Mouse (Mus musculus) heart, postnatal 0 days (tissue): Measurements from ENCODE around the gene Ddx6. TPM values are rescaled to one million over a fixed set of nuclear protein-coding genes. Genes with fewer than 3 reads are reported as not detected.

ENCODE experiments used
- ATAC-seq: fragments of 200-750 bp; cut with Nextera tagmentation; 2 replicates; pipeline ENCODE4 v1.8.0; 2017; ENCODE audit warnings: low read depth, moderate number of reproducible peaks, moderate library complexity; ENCODE audit not compliant: insufficient read depth
- DNase-seq: peaks from one replicate; pipeline ENCODE4 v3.0.0-alpha.2; 2016; ENCODE audit warnings: low spot score
- H3K27ac ChIP-seq: fragments of 300-500 bp; sonication (generic); 2 replicates; pipeline ENCODE4 v1.5.1; 2014; ENCODE audit warnings: low read depth, mild to moderate bottlenecking
- H3K27me3 ChIP-seq: fragments of 300-500 bp; sonication (generic); 2 replicates; pipeline ENCODE4 v1.6.1; 2014; ENCODE audit warnings: low read length, mixed read lengths; ENCODE audit not compliant: control insufficient read depth, insufficient read depth
- H3K36me3 ChIP-seq: fragments of 300-500 bp; sonication (generic); replicated peaks from 2 replicates; pipeline ENCODE4 v1.6.1; 2014; ENCODE audit warnings: low read length, mixed read lengths; ENCODE audit not compliant: control insufficient read depth, insufficient read depth
- H3K4me1 ChIP-seq: fragments of 300-500 bp; sonication (generic); 2 replicates; pipeline ENCODE4 v1.6.1; 2014; ENCODE audit warnings: antibody characterized with exemption; ENCODE audit not compliant: control insufficient read depth, insufficient read depth
- H3K4me2 ChIP-seq: fragments of 300-500 bp; sonication (generic); 2 replicates; pipeline ENCODE4 v1.6.1; 2014; ENCODE audit warnings: low read depth, mild to moderate bottlenecking, low read length, moderate library complexity
- H3K4me3 ChIP-seq: fragments of 300-500 bp; sonication (generic); 2 replicates; pipeline ENCODE4 v1.5.1; 2014; ENCODE audit warnings: low read depth, low read length
- H3K9ac ChIP-seq: fragments of 300-500 bp; sonication (generic); replicated peaks from 2 replicates; pipeline ENCODE4 v1.6.1; 2014; ENCODE audit warnings: low read depth, low read length, mixed read lengths
- H3K9me3 ChIP-seq: fragments of 300-500 bp; sonication (generic); replicated peaks from 2 replicates; pipeline ENCODE4 v1.6.1; 2016; ENCODE audit warnings: low read length; ENCODE audit not compliant: control insufficient read depth
- CTCF ChIP-seq: IDR thresholded peaks from 2 replicates; pipeline ENCODE4 v1.5.1; 2016; ENCODE audit warnings: antibody characterized with exemption, control low read depth, low read depth
- EP300 ChIP-seq: IDR thresholded peaks from 2 replicates; pipeline ENCODE4 v1.6.1; 2016; ENCODE audit warnings: antibody characterized with exemption, low read depth
- WGBS: fragments of 180-500 bp; shearing (Covaris S2); extraction: QIAGEN DNeasy Blood & Tissue Kit; methylation state at CpG from one replicate; pipeline ENCODE4 v1.1.7; 2014; 5-methylcytosine and 5-hydroxymethylcytosine counted together
- polyA plus RNA-seq: library from polyadenylated mRNA; unstranded; fragments of >200 nt; fragmentation: Nextera tagmentation; extraction: Ambion mirVana; gene quantifications from 2 replicates; pipeline ENCODE4 v1.2.1, GENCODE M21; 2015
- total RNA-seq: library from RNA; depleted of rRNA; stranded (reverse); fragments of >200 nt; gene quantifications from 2 replicates; pipeline ENCODE4 v1.2.3, GENCODE M21; 2014; ENCODE audit warnings: low replicate concordance

The Ddx6 gene
- total and polyA plus RNA-seq, 2 experiments from 2014 or later, result 11.0 to 33.9 TPM

DNA sequence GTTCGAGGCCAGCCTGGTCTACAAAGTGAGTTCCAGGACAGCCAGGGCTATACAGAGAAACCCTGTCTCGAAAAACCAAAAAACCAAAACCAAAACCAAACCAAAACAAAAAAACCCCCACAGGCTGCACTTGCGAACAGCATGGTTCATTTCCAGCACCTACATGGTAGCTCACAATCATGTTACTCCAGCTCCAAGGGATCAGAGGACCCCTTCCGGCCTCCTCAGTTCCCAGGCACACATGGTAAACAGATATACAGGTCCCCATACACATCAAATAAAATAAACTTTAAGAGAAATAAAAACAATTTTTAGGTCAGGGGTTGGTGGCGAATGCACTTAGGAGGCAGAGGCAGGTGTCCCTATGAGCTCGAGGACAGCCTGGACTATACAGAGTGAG lies 1.9 kb upstream of the Ddx6 start:
- Histone ChIP-seq H3K9ac (no peak overlapping the region), H3K4me3 (peak overlapping the region; percentile 99), H3K27me3 (no peaks in the 10 kb centered on the region), H3K27ac (peak overlapping the region; percentile 100), H3K4me2 (peak overlapping the region; percentile 87), H3K36me3 (peaks cover 7% of the 10 kb centered on the region), H3K4me1 (peaks cover 29% of the 10 kb centered on the region), H3K9me3 (no peaks in the 10 kb centered on the region)
- DNase-seq (no peak), ATAC-seq (no peak)
- no peak for TF ChIP-seq EP300
- no peak for TF ChIP-seq CTCF
- whole genome bisulfite sequencing, result 64% methylated on average over 6 of the region's 6 CpGs

DNA sequence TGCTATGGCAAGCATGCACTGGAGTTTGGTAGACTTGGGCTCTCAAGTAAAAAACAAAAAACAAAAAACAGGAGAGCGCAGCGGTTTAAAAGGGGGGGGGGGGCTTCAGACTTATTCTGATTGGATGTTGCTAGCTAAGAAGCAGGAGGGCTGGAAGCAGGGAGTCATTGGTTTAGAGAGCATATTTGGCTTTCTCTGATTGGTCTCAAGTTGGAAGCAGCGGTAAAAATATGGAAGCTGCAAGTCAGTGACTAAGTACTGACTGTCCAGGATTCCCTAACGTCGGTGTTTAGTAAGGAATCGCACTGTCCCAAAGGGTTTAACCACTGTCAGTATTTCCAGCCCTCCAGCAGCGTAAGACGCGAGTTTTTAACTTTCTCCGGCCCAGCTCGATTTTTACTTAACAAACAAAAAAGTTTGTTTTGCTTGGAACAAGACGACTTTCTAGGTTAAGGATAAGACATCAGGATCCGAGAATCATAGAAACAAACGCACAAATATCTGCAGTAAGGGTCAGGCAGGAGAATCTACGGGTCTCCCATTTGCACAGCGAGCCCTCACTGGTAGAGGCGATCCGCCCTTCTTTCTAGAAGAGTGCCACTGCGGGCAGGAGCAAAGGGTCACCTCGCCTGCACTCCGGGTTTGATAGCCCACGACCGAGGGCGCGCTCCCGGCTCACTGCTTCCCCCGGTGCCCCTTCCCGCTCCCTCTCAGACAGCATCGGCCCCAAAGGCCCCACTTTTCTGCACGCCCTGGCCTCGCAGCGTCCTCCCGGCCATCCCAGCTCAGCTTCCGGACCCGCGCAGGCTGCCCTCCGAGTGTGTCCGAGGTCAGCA lies 1.0 kb upstream of the Ddx6 start:
- DNase-seq (peak; percentile 96), ATAC-seq (peak; percentile 70)
- H3K4me3 ChIP-seq, result peak overlapping the region; percentile 99
- H3K9me3 ChIP-seq, result no peaks in the 10 kb centered on the region
- H3K9ac ChIP-seq, result peak overlapping the region; percentile 100
- H3K4me1 ChIP-seq, result peaks cover 29% of the 10 kb centered on the region
- peak overlapping the region; percentile 87 for H3K4me2 ChIP-seq
- no peak for TF ChIP-seq EP300
- under 1% methylated on average over 38 of the region's 38 CpGs for WGBS
- peaks cover 16% of the 10 kb centered on the region for H3K36me3 ChIP-seq
- H3K27ac ChIP-seq, result peak overlapping the region; percentile 100
- no peaks in the 10 kb centered on the region for H3K27me3 ChIP-seq

GRCm38 (mm10) chr9:44604290-44604778 lies 358 bp upstream of the Ddx6 start:
- TF ChIP-seq CTCF (no peak), EP300 (no peak)
- Histone ChIP-seq H3K27me3 (no peaks in the 10 kb centered on the region), H3K4me1 (peaks cover 27% of the 10 kb centered on the region), H3K4me2 (peak overlapping the region; percentile 87), H3K9me3 (no peaks in the 10 kb centered on the region), H3K36me3 (peaks cover 23% of the 10 kb centered on the region), H3K4me3 (peak overlapping the region; percentile 99), H3K9ac (peak overlapping the region; percentile 100), H3K27ac (peak overlapping the region; percentile 100)
- DNase-seq, result peak; percentile 76
- whole genome bisulfite sequencing, result under 1% methylated on average over 43 of the region's 65 CpGs
- ATAC-seq, result peak; percentile 63

GRCm38 (mm10) chr9:44605616-44606165 lies 999 bp downstream of the Ddx6 start:
- WGBS, result under 1% methylated on average over 13 of the region's 13 CpGs
- Histone ChIP-seq H3K4me3 (peak overlapping the region; percentile 99), H3K9me3 (no peaks in the 10 kb centered on the region), H3K27ac (peak overlapping the region; percentile 100), H3K9ac (peak overlapping the region; percentile 100), H3K4me1 (peaks cover 24% of the 10 kb centered on the region), H3K27me3 (no peaks in the 10 kb centered on the region), H3K36me3 (peaks cover 36% of the 10 kb centered on the region), H3K4me2 (peak overlapping the region; percentile 87)
- peak; percentile 25 for DNase-seq
- TF ChIP-seq CTCF (no peak), EP300 (no peak)
- no peak for ATAC-seq

DNA sequence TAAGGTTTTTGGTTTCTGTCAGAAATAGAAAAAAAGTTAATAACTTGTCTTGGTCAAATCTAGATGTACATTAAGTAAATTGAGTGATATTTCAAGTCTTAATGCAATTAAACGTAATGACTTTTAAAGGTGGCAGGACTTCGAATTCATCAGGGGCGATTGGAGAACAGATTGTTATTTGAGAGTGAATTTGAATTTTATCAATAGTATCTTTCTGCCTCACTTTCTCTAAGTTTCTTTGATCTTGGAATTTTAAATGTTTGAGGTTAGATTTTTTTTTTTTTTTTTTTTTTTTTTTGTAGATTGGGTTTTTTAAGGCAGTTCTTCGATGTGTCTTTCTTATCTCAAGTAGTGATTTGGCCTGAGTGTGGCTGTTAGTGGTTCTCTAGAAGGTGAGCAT lies 2.0 kb downstream of the Ddx6 start:
- Histone ChIP-seq H3K9ac (no peak overlapping the region), H3K9me3 (no peaks in the 10 kb centered on the region), H3K4me2 (peak overlapping the region; percentile 87), H3K4me1 (peaks cover 24% of the 10 kb centered on the region), H3K4me3 (peak overlapping the region; percentile 99), H3K36me3 (peaks cover 42% of the 10 kb centered on the region), H3K27me3 (no peaks in the 10 kb centered on the region), H3K27ac (no peak overlapping the region)
- no peak for DNase-seq
- WGBS, result 33% methylated on average over 4 of the region's 4 CpGs
- ATAC-seq, result no peak
- TF ChIP-seq CTCF (no peak), EP300 (no peak)
